Mouse (Mus musculus) C2C12 (cell line): ENCODE data around the gene Slc35c1. TPM values are rescaled to one million over a fixed set of nuclear protein-coding genes. Genes with fewer than 3 reads are reported as not detected.

ENCODE experiments used
- H3K27me3 ChIP-seq: one replicate; pipeline ENCODE4 v1.6.1; 2011; ENCODE audit not compliant: control insufficient read depth, insufficient read depth, insufficient read length
- H3K36me3 ChIP-seq: one replicate; pipeline ENCODE4 v1.6.1; 2011; ENCODE audit not compliant: control insufficient read depth, insufficient read depth
- H3K4me3 ChIP-seq: one replicate; pipeline ENCODE4 v1.5.1; 2011; ENCODE audit warnings: mild to moderate bottlenecking, control low read depth; ENCODE audit not compliant: poor library complexity, insufficient read depth, severe bottlenecking
- H3K79me2 ChIP-seq: one replicate; pipeline ENCODE4 v1.6.1; 2011; ENCODE audit not compliant: control insufficient read depth, insufficient read depth
- H3K79me3 ChIP-seq: one replicate; pipeline ENCODE4 v1.6.1; 2011; ENCODE audit warnings: low read depth, control low read depth
- H3ac ChIP-seq: one replicate; pipeline ENCODE3; 2011; ENCODE audit warnings: low read depth; ENCODE audit not compliant: control insufficient read depth, insufficient read length
- CEBPB ChIP-seq: IDR thresholded peaks from one replicate; pipeline ENCODE4 v1.6.1; 2011; ENCODE audit warnings: low read depth, mild to moderate bottlenecking, control low read depth, moderate library complexity
- CTCF ChIP-seq: IDR thresholded peaks from one replicate; pipeline ENCODE4 v1.5.1; 2011; ENCODE audit not compliant: control insufficient read depth, insufficient read depth, insufficient read length
- FOSL1 ChIP-seq: IDR thresholded peaks from one replicate; pipeline ENCODE4 v1.8.0; 2011; ENCODE audit warnings: mild to moderate bottlenecking, low read length; ENCODE audit not compliant: poor library complexity, insufficient read depth, severe bottlenecking
- MAX ChIP-seq: IDR thresholded peaks from one replicate; pipeline ENCODE4 v1.6.1; 2011; ENCODE audit warnings: mild to moderate bottlenecking, control low read depth
- MYOD1 ChIP-seq: IDR thresholded peaks from one replicate; pipeline ENCODE4 v1.6.1; 2011; ENCODE audit warnings: low read depth; ENCODE audit not compliant: control insufficient read depth, insufficient read length
- MYOG ChIP-seq: IDR thresholded peaks from one replicate; pipeline ENCODE4 v1.6.1; 2011; ENCODE audit not compliant: control insufficient read depth, insufficient read length; ENCODE audit errors: extremely low read depth
- USF1 ChIP-seq: IDR thresholded peaks from one replicate; pipeline ENCODE4 v1.6.1; 2011; ENCODE audit warnings: low read depth, mild to moderate bottlenecking, control low read depth, moderate library complexity
- polyA plus RNA-seq: library from polyadenylated mRNA; unstranded; fragments of >200 nt; fragmentation: generic; extraction: Trizol; gene quantifications from one replicate; pipeline ENCODE4 v1.2.1, GENCODE M21; 2012; ENCODE audit warnings: missing spikeins

Gene Slc35c1
- polyA plus RNA-seq, 1 experiment = 9.6 TPM

- no peak for TF ChIP-seq CTCF
- H3K79me3 ChIP-seq = no peaks in the 10 kb centered on the region
- no peak overlapping the region for H3K4me3 ChIP-seq
- H3K36me3 ChIP-seq = no peaks in the 10 kb centered on the region
- H3K79me2 ChIP-seq = no peaks in the 10 kb centered on the region
- peaks cover 12% of the 10 kb centered on the region for H3K27me3 ChIP-seq
- no peak overlapping the region for H3ac ChIP-seq
These were observed 14.4 kb downstream of the Slc35c1 start for GRCm38 (mm10) chr2:92445890-92446289.

- H3ac ChIP-seq = no peak overlapping the region
- no peak for TF ChIP-seq MAX
- TF ChIP-seq CEBPB = no peak
- TF ChIP-seq USF1 = no peak
- TF ChIP-seq MYOG = no peak
- no peak for TF ChIP-seq MYOD1
- TF ChIP-seq CTCF = no peak
- TF ChIP-seq FOSL1 = no peak
- H3K27me3 ChIP-seq = peaks cover 24% of the 10 kb centered on the region
- H3K79me3 ChIP-seq = no peaks in the 10 kb centered on the region
- H3K4me3 ChIP-seq = no peak overlapping the region
- H3K36me3 ChIP-seq = no peaks in the 10 kb centered on the region
- H3K79me2 ChIP-seq = no peaks in the 10 kb centered on the region
These were observed 16.0 kb downstream of the Slc35c1 start for GRCm38 (mm10) chr2:92444376-92444775.

- Histone ChIP-seq H3K27me3 (peaks cover 24% of the 10 kb centered on the region), H3ac (no peak overlapping the region), H3K79me2 (no peaks in the 10 kb centered on the region), H3K79me3 (no peaks in the 10 kb centered on the region), H3K4me3 (no peak overlapping the region), H3K36me3 (no peaks in the 10 kb centered on the region)
- TF ChIP-seq CEBPB (no peak), MYOG (no peak), MYOD1 (no peak), CTCF (no peak), MAX (no peak), FOSL1 (no peak), USF1 (no peak)
These were observed 17.0 kb downstream of the Slc35c1 start for GRCm38 (mm10) chr2:92443313-92443712.

GRCm38 (mm10) chr2:92442419-92443001, 17.8 kb downstream of the Slc35c1 start:
- TF ChIP-seq MYOD1 (no peak), CTCF (no peak), MYOG (no peak), USF1 (no peak), CEBPB (no peak), FOSL1 (no peak), MAX (no peak)
- no peak overlapping the region for H3ac ChIP-seq
- H3K79me3 ChIP-seq = no peaks in the 10 kb centered on the region
- H3K36me3 ChIP-seq = no peaks in the 10 kb centered on the region
- no peaks in the 10 kb centered on the region for H3K79me2 ChIP-seq
- H3K4me3 ChIP-seq = no peak overlapping the region
- H3K27me3 ChIP-seq = peaks cover 24% of the 10 kb centered on the region

- no peak overlapping the region for H3ac ChIP-seq
- no peaks in the 10 kb centered on the region for H3K79me2 ChIP-seq
- TF ChIP-seq CEBPB = no peak
- H3K79me3 ChIP-seq = no peaks in the 10 kb centered on the region
- no peaks in the 10 kb centered on the region for H3K36me3 ChIP-seq
- no peak overlapping the region for H3K4me3 ChIP-seq
- H3K27me3 ChIP-seq = peaks cover 24% of the 10 kb centered on the region
These were observed 19.9 kb downstream of the Slc35c1 start for GRCm38 (mm10) chr2:92440432-92440831.

GRCm38 (mm10) chr2:92438567-92438966, 21.8 kb downstream of the Slc35c1 start:
- Histone ChIP-seq H3ac (no peak overlapping the region), H3K79me2 (no peaks in the 10 kb centered on the region), H3K27me3 (peaks cover 24% of the 10 kb centered on the region), H3K4me3 (no peak overlapping the region), H3K79me3 (no peaks in the 10 kb centered on the region), H3K36me3 (no peaks in the 10 kb centered on the region)
- no peak for TF ChIP-seq CEBPB

- TF ChIP-seq MAX (peak; percentile 12), USF1 (no peak), MYOD1 (no peak), CTCF (peak; percentile 38)
- Histone ChIP-seq H3K79me2 (no peaks in the 10 kb centered on the region), H3K36me3 (no peaks in the 10 kb centered on the region), H3K79me3 (no peaks in the 10 kb centered on the region), H3K4me3 (no peak overlapping the region), H3K27me3 (peaks cover 24% of the 10 kb centered on the region), H3ac (no peak overlapping the region)
These were observed 22.5 kb downstream of the Slc35c1 start for GRCm38 (mm10) chr2:92437875-92438274.
